16 mouse cellular contexts compared by ENCODE assay signal in the genomic region with DNA sequence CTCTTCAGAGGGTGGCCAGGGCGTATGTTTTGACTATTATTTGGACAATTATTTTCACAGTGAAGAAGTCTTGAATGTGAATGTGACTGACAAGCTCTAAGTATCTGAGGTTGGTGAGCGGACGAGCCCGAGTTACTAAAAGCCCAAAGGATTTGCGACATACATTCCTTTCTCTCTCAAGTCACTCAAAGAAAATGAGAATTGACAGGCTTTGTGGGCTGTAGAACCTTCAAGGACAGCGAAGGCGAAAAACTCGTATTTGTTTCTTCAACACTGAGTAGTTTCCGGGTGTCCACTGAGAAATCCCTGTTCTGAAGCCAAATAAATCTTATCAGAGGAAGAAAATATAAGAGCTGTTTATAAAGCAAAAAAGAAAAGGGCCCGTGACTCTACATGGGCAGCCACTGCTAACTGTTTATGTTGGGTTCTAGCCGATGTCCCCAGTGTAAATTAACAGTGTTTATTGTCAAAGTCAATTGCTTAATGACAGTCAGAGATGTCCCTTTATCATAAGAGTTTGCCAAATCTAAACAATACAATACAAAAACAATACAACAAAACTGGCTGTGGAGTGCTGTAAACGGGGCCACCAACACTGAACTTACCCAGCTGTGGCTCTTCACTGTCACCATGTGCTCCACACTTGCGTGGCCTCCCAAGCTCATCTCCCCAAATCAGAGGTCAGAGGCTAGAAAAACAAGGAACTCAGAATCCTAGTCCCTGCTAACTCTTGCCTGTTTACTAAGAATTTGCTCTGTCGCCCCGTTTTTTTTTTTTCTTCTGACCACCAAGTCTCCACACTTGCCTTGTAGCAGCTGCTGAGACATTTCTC.
A peak's percentile ranks its signal among the peaks of the same experiment; 100 is the strongest.
DNase-seq lines count a peak whose midpoint lies in the region; ATAC-seq and TF ChIP-seq lines count a peak whose summit lies in the region.
"Had no signal": no experiment of that assay in that cellular context is flagged by ENCODE, and none has a peak within 500 bp of the region (broad histone marks: within the 10 kb centered on the region; RNA-seq: fewer than 3 reads in every experiment).

No protein-coding gene starts in this region.

- peak; percentile 33 for DNase-seq in embryo, embryonic 10 days (ENCODE audit: low spot score)
- DNase-seq in embryo, embryonic 11 days: no peak
- DNase-seq in kidney, adult 2 months: peak; percentile 11
- no peak for DNase-seq in kidney, adult 18-20 months
- DNase-seq in Muller cell, postnatal 12 days (ENCODE audit: inconsistent ontology term): peak; percentile 67
- no peak for DNase-seq in natural killer cell, adult 2 months (ENCODE audit: low spot score in 2 of 2)
- no peak for DNase-seq in layer of hippocampus, postnatal 25 days (ENCODE audit: extremely low spot score in 1 of 2, low spot score in 1 of 2)
- DNase-seq: adrenal gland, postnatal 10 days; cerebellum, adult 8-10 months; gastrocnemius, postnatal 10 days; liver, postnatal 0 days had no signal

- no peak for TF ChIP-seq CTCF in kidney, adult 2 months (conservative IDR thresholded peaks at IDR 0.05; ENCODE audit: insufficient read depth, insufficient read length, low read depth, low read length)

- H3K27me3 ChIP-seq in kidney, adult 2 months (replicated peaks; ENCODE audit: control insufficient read depth, insufficient read depth, low read length): no peaks in the 10 kb centered on the region
- H3K27me3 ChIP-seq in lung, embryonic 16.5 days (ENCODE audit: control insufficient read depth, insufficient read depth, low read depth, low read length): no peaks in the 10 kb centered on the region
- H3K27me3 ChIP-seq: limb, embryonic 13.5 days; midbrain, embryonic 12.5 days had no signal

- ATAC-seq in lung, embryonic 16.5 days (ENCODE audit: low read depth): peak; percentile 94
- ATAC-seq: liver, postnatal 0 days had no signal

- H3K27ac ChIP-seq in kidney, adult 2 months (ENCODE audit: insufficient read depth, low read depth, low read length): no peak overlapping the region
- H3K27ac ChIP-seq in lung, embryonic 16.5 days (ENCODE audit: low read length): no peak overlapping the region
- H3K27ac ChIP-seq: hindbrain, embryonic 10.5 days; limb, embryonic 13.5 days; midbrain, embryonic 12.5 days had no signal

- no peak overlapping the region for H3K9ac ChIP-seq in lung, embryonic 16.5 days (ENCODE audit: low read length)
- H3K9ac ChIP-seq: limb, embryonic 13.5 days; liver, postnatal 0 days; midbrain, embryonic 12.5 days had no signal

- H3K36me3 ChIP-seq in kidney, adult 2 months (ENCODE audit: control insufficient read depth, insufficient read depth, low read length): no peaks in the 10 kb centered on the region
- H3K36me3 ChIP-seq in lung, embryonic 16.5 days (ENCODE audit: control insufficient read depth, insufficient read depth, low read length): no peaks in the 10 kb centered on the region
- H3K36me3 ChIP-seq: hindbrain, embryonic 10.5 days; limb, embryonic 13.5 days; midbrain, embryonic 12.5 days had no signal

- H3K4me1 ChIP-seq in kidney, adult 2 months (ENCODE audit: control insufficient read depth, insufficient read depth, low read length): no peaks in the 10 kb centered on the region
- peaks cover 6% of the 10 kb centered on the region; the same call in 1 of the 2 replicates for H3K4me1 ChIP-seq in lung, embryonic 16.5 days (replicated peaks; ENCODE audit: control insufficient read depth, insufficient read depth, low read length)
- H3K4me1 ChIP-seq: hindbrain, embryonic 10.5 days; limb, embryonic 13.5 days; midbrain, embryonic 12.5 days had no signal

- 49% methylated on average over 15 of the region's 15 CpGs for WGBS in kidney, adult 2 months
- WGBS in lung, embryonic 16.5 days: 34% methylated on average over 15 of the region's 15 CpGs

- no peak overlapping the region for H3K4me3 ChIP-seq in kidney, adult 2 months (ENCODE audit: insufficient read depth, low read depth, low read length)
- no peak overlapping the region for H3K4me3 ChIP-seq in lung, embryonic 16.5 days (ENCODE audit: low read length)
- H3K4me3 ChIP-seq: hindbrain, embryonic 10.5 days; limb, embryonic 13.5 days; midbrain, embryonic 12.5 days had no signal

- no peak overlapping the region for H3K4me2 ChIP-seq in lung, embryonic 16.5 days (ENCODE audit: low read depth, low read length)
- H3K4me2 ChIP-seq: heart, embryonic 11.5 days; limb, embryonic 13.5 days; midbrain, embryonic 12.5 days had no signal

- no peak for TF ChIP-seq POLR2A in kidney, adult 2 months (IDR thresholded peaks at IDR 0.05; ENCODE audit: low read depth, low read length)

- H3K9me3 ChIP-seq in lung, embryonic 16.5 days (ENCODE audit: control insufficient read depth, low read length): no peaks in the 10 kb centered on the region
- H3K9me3 ChIP-seq: hindbrain, embryonic 10.5 days; limb, embryonic 13.5 days; midbrain, embryonic 12.5 days had no signal

Comparison
In these comparisons a context has a peak if more than half of its experiments do, and no peak if none do; other contexts are left out.
1. DNase-seq: peak in embryo, embryonic 10 days (single experiment), kidney, adult 2 months (single experiment) and Muller cell, postnatal 12 days (single experiment); none in embryo, embryonic 11 days (single experiment), kidney, adult 18-20 months (single experiment), natural killer cell, adult 2 months (0 of 2) and layer of hippocampus, postnatal 25 days (0 of 2).